Mouse (Mus musculus): ENCODE measurements around the gene Nudt19. TPM values are rescaled to one million over a fixed set of nuclear protein-coding genes. Genes with fewer than 3 reads are reported as not detected.
"Not testable (repeated sequence)": the region's sequence is repeated elsewhere in the genome, so short reads cannot be mapped to it uniquely, and the experiment has no call there.

Nudt19 gene
- polyA plus RNA-seq, 1 experiment from 2014 or later = 52.7 TPM

GRCm38 (mm10) chr7:35586055-35586905, 30.2 kb upstream of the Nudt19 start, which contains the start of gene Ankrd27:
Gene Ankrd27, plus strand, starts transcription at chr7:35586244.
- Histone ChIP-seq H3K9me3 (no peaks in the 10 kb centered on the region), H3K27me3 (peaks cover 39% of the 10 kb centered on the region), H3K4me2 (peak within 1 kb of the TSS; percentile 97), H3K27ac (peak within 1 kb of the TSS; percentile 65), H3K9ac (peak within 1 kb of the TSS; percentile 80), H3K4me1 (peaks cover 22% of the 10 kb centered on the region), H3K36me3 (no peaks in the 10 kb centered on the region), H3K4me3 (peak within 1 kb of the TSS; percentile 91)
- 0% methylated on average over 49 of the region's 49 CpGs for WGBS
- peak; percentile 98 for ATAC-seq (ENCODE audit: borderline replicate concordance, extremely low read depth, low FRiP score, low TSS enrichment)

- H3K27me3 ChIP-seq = peaks cover 43% of the 10 kb centered on the region
- peak within 1 kb of the TSS; percentile 97 for H3K4me2 ChIP-seq
- H3K9me3 ChIP-seq = no peaks in the 10 kb centered on the region
- H3K36me3 ChIP-seq = no peaks in the 10 kb centered on the region
- under 1% methylated on average over 45 of the region's 45 CpGs for WGBS
- peaks cover 22% of the 10 kb centered on the region for H3K4me1 ChIP-seq
- peak within 1 kb of the TSS; percentile 91 for H3K4me3 ChIP-seq
- H3K9ac ChIP-seq = peak within 1 kb of the TSS; percentile 80
- ATAC-seq (ENCODE audit: borderline replicate concordance, extremely low read depth, low FRiP score, low TSS enrichment) = peak; percentile 90
- peak within 1 kb of the TSS; percentile 65 for H3K27ac ChIP-seq
Observed at GRCm38 (mm10) chr7:35585191-35586054, 29.3 kb upstream of the Nudt19 start, which contains the start of gene Rgs9bp. Gene Rgs9bp, minus strand, starts transcription at chr7:35585582.

DNA sequence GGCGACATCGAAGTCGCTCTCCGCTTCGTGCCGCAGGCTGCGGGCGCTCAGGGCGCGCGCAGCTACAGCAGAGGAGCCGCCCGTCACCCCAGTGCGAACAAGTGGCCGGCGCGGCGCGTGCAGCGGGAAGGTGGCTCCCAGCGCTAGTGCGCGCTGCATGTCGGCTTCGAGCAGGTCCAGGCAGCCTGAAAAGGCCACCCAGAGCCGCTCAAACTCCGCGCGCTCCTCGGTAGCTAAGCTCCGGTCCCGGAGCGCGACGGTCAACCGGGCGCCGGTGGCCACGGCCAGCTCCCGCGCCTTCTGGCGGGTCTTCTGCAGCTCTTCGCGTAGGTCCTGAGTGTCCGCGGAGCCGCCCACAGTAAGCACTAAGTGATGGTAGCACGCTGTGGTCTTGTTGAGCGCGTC, 28.7 kb upstream of the Nudt19 start:
- H3K4me2 ChIP-seq = peak overlapping the region; percentile 97
- WGBS = 0% methylated on average over 49 of the region's 50 CpGs
- ATAC-seq (ENCODE audit: borderline replicate concordance, extremely low read depth, low FRiP score, low TSS enrichment) = no peak
- H3K36me3 ChIP-seq = no peaks in the 10 kb centered on the region
- no peak overlapping the region for H3K27ac ChIP-seq
- peaks cover 22% of the 10 kb centered on the region for H3K4me1 ChIP-seq
- H3K9ac ChIP-seq = peak overlapping the region; percentile 44
- H3K4me3 ChIP-seq = peak overlapping the region; percentile 91
- no peaks in the 10 kb centered on the region for H3K9me3 ChIP-seq
- peaks cover 43% of the 10 kb centered on the region for H3K27me3 ChIP-seq

GRCm38 (mm10) chr7:35584068-35584785, 28.1 kb upstream of the Nudt19 start:
- peaks cover 22% of the 10 kb centered on the region for H3K4me1 ChIP-seq
- peaks cover 43% of the 10 kb centered on the region for H3K27me3 ChIP-seq
- H3K27ac ChIP-seq = no peak overlapping the region
- no peaks in the 10 kb centered on the region for H3K36me3 ChIP-seq
- no peaks in the 10 kb centered on the region for H3K9me3 ChIP-seq
- H3K4me2 ChIP-seq = peak overlapping the region; percentile 97
- H3K4me3 ChIP-seq = peak overlapping the region; percentile 91
- no peak overlapping the region; the same call in 1 of the 2 replicates for H3K9ac ChIP-seq
- 3% methylated on average over 36 of the region's 36 CpGs for WGBS
- no peak for ATAC-seq (ENCODE audit: borderline replicate concordance, extremely low read depth, low FRiP score, low TSS enrichment)

- 9% methylated on average over 11 of the region's 11 CpGs for WGBS
- no peaks in the 10 kb centered on the region for H3K36me3 ChIP-seq
- H3K9me3 ChIP-seq = no peaks in the 10 kb centered on the region
- peaks cover 22% of the 10 kb centered on the region for H3K4me1 ChIP-seq
- H3K27me3 ChIP-seq = peaks cover 43% of the 10 kb centered on the region
- ATAC-seq (ENCODE audit: borderline replicate concordance, extremely low read depth, low FRiP score, low TSS enrichment) = no peak
- no peak overlapping the region for H3K27ac ChIP-seq
- H3K4me2 ChIP-seq = peak overlapping the region; percentile 97; the same call in 1 of the 2 replicates
- H3K9ac ChIP-seq = no peak overlapping the region
- H3K4me3 ChIP-seq = no peak overlapping the region
Observed at GRCm38 (mm10) chr7:35583476-35584025, 27.4 kb upstream of the Nudt19 start.

DNA sequence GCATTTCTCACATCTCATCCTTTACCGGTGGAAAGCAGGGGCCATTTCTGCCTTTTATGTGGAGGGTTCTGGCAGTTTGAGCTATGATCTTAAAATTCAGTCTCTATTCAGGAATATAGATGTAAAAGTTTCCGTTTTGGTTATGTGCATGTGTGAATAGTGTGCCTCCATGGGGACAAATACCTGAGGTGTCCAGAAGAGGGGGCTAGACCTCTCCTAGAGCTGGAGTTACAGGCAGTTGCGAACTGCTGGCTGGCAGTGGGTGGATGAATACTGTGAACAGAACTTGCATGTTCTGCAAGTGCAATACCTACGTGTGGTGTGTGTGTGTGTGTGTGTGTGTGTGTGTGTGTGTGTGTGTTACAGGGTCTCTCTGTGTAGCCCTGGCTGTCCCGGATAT, 26.6 kb upstream of the Nudt19 start:
- Histone ChIP-seq H3K9me3 (no peaks in the 10 kb centered on the region), H3K9ac (no peak overlapping the region), H3K4me1 (peaks cover 21% of the 10 kb centered on the region), H3K27ac (no peak overlapping the region), H3K36me3 (no peaks in the 10 kb centered on the region), H3K4me3 (no peak overlapping the region), H3K27me3 (peaks cover 43% of the 10 kb centered on the region), H3K4me2 (no peak overlapping the region)
- ATAC-seq (ENCODE audit: borderline replicate concordance, extremely low read depth, low FRiP score, low TSS enrichment) = no peak
- 65% methylated on average over 5 of the region's 5 CpGs for WGBS

GRCm38 (mm10) chr7:35579849-35580248, 23.7 kb upstream of the Nudt19 start:
- no peak overlapping the region for H3K4me3 ChIP-seq
- no peak overlapping the region for H3K27ac ChIP-seq
- H3K36me3 ChIP-seq = no peaks in the 10 kb centered on the region
- ATAC-seq (ENCODE audit: borderline replicate concordance, extremely low read depth, low FRiP score, low TSS enrichment) = no peak
- H3K9ac ChIP-seq = no peak overlapping the region
- H3K4me2 ChIP-seq = no peak overlapping the region
- whole genome bisulfite sequencing = 34% methylated on average over 4 of the region's 4 CpGs
- H3K4me1 ChIP-seq = peaks cover 8% of the 10 kb centered on the region
- H3K27me3 ChIP-seq = peaks cover 42% of the 10 kb centered on the region
- H3K9me3 ChIP-seq = no peaks in the 10 kb centered on the region

DNA sequence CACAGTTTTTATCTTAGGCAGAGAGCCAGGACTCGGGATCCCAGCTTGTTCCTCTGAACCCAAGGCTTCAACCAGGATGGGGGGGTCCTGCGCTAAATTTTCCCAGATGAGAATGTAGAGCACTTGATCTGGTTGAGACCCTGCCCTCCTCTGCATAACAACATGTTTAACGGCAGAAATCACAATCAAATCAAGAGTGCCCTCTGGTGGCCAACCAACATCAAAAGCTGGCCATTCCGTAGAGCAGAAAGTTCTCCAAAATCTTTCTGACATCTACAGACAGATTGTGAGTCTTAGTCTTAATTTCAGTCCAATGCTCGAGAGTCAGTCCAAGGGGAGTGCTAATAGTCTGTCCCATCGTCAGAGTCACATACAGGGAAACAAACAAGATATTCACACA, 14.8 kb upstream of the Nudt19 start:
- not testable (repeated sequence) for ATAC-seq (ENCODE audit: borderline replicate concordance, extremely low read depth, low FRiP score, low TSS enrichment)

DNA sequence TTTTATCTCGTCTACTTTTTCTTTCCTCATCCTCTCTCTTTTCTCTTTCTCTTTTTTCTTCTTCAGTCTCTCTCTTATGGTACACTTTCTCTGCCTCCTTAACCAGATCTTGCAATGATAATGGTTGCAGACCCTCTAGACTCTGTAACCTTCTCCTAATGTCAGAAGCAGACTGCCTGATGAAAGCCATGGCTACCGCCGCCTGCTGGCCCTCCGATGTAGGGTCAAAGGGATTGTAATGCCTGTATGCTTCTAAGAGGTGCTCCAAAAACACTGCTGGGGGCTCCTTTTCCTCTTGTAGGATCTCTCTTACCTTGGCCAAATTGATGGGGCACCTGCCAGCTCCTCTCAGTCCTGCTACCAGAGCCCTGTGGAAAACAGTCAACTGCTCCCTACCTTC, 13.6 kb upstream of the Nudt19 start:
- not testable (repeated sequence) for H3K9ac ChIP-seq; ATAC-seq (ENCODE audit: borderline replicate concordance, extremely low read depth, low FRiP score, low TSS enrichment); H3K4me2 ChIP-seq; H3K27me3 ChIP-seq; H3K9me3 ChIP-seq; H3K4me3 ChIP-seq; H3K4me1 ChIP-seq; H3K36me3 ChIP-seq; H3K27ac ChIP-seq
- 87% methylated on average over 4 of the region's 4 CpGs for WGBS

More for the DNA sequence above, 14.8 kb upstream of the Nudt19 start:
- H3K27ac ChIP-seq, H3K9me3 ChIP-seq, H3K4me3 ChIP-seq, H3K4me2 ChIP-seq, H3K36me3 ChIP-seq, H3K9ac ChIP-seq, H3K27me3 ChIP-seq, H3K4me1 ChIP-seq: not testable (repeated sequence)
- WGBS = 25% methylated on average over 6 of the region's 6 CpGs

- not testable (repeated sequence) for H3K9me3 ChIP-seq; H3K36me3 ChIP-seq; H3K4me1 ChIP-seq; H3K27me3 ChIP-seq; H3K4me2 ChIP-seq; H3K9ac ChIP-seq; ATAC-seq (ENCODE audit: borderline replicate concordance, extremely low read depth, low FRiP score, low TSS enrichment); H3K27ac ChIP-seq; H3K4me3 ChIP-seq
- 72% methylated on average over 13 of the region's 13 CpGs for WGBS
Observed at GRCm38 (mm10) chr7:35565965-35566364, 9.9 kb upstream of the Nudt19 start.

GRCm38 (mm10) chr7:35564872-35565271, 8.8 kb upstream of the Nudt19 start:
- not testable (repeated sequence) for H3K36me3 ChIP-seq; H3K4me3 ChIP-seq; H3K4me1 ChIP-seq; H3K9me3 ChIP-seq; H3K27me3 ChIP-seq; H3K9ac ChIP-seq; H3K4me2 ChIP-seq; H3K27ac ChIP-seq; ATAC-seq (ENCODE audit: borderline replicate concordance, extremely low read depth, low FRiP score, low TSS enrichment)
- WGBS = 75% methylated on average over 10 of the region's 10 CpGs
